Mouse (Mus musculus) C2C12 (cell line): ENCODE results near the gene Adrb1.

Source experiments
- CEBPB ChIP-seq: IDR thresholded peaks from one replicate; pipeline ENCODE4 v1.6.1; 2011; ENCODE audit warnings: low read depth, mild to moderate bottlenecking, control low read depth, moderate library complexity
- CTCF ChIP-seq: IDR thresholded peaks from one replicate; pipeline ENCODE4 v1.5.1; 2011; ENCODE audit not compliant: control insufficient read depth, insufficient read depth, insufficient read length
- FOSL1 ChIP-seq: IDR thresholded peaks from one replicate; pipeline ENCODE4 v1.8.0; 2011; ENCODE audit warnings: mild to moderate bottlenecking, low read length; ENCODE audit not compliant: poor library complexity, insufficient read depth, severe bottlenecking
- MAX ChIP-seq: IDR thresholded peaks from one replicate; pipeline ENCODE4 v1.6.1; 2011; ENCODE audit warnings: mild to moderate bottlenecking, control low read depth
- MYOD1 ChIP-seq: IDR thresholded peaks from one replicate; pipeline ENCODE4 v1.6.1; 2011; ENCODE audit warnings: low read depth; ENCODE audit not compliant: control insufficient read depth, insufficient read length
- MYOG ChIP-seq: IDR thresholded peaks from one replicate; pipeline ENCODE4 v1.6.1; 2011; ENCODE audit not compliant: control insufficient read depth, insufficient read length; ENCODE audit errors: extremely low read depth
- USF1 ChIP-seq: IDR thresholded peaks from one replicate; pipeline ENCODE4 v1.6.1; 2011; ENCODE audit warnings: low read depth, mild to moderate bottlenecking, control low read depth, moderate library complexity

DNA sequence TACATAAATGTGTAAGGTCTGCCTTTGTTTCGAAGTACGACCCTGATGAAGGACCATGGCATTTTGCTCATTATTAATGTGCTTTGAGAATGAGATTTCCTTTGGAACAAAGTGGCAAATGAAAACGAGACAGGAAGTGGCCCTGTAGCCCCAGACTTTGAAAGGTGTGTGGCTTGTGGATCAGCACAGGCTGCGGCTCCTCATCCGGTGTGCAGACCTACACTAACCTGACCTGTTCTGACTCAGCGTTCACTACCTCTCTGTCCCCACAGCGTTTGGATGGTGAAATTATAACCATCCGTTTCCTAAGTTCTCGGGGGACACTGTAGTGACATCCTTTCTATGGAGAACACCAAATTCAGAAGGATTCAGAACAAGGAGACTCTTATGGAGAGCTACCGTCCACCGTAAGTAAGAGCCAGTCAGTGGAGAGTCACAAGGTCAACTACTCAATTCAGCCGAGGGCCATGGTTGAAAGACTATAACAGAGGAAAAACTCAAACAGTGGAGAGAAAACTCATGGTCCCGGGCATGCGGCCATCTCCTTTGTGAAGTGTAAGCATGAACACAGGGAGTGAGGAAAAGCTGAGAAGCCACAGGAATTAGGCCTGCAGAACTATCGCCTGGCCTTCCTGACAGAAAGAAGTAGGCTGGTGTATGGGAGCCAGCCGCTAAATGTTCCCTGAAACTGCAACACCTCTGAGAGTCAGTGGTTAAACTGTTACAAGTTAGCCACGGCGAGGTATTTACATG is 42.6 kb upstream of the Adrb1 start:
- TF ChIP-seq CTCF (no peak), FOSL1 (no peak), CEBPB (no peak), USF1 (no peak), MYOG (no peak), MAX (no peak), MYOD1 (no peak)
